Mouse (Mus musculus): ENCODE results near the gene Cypt1.

DNA sequence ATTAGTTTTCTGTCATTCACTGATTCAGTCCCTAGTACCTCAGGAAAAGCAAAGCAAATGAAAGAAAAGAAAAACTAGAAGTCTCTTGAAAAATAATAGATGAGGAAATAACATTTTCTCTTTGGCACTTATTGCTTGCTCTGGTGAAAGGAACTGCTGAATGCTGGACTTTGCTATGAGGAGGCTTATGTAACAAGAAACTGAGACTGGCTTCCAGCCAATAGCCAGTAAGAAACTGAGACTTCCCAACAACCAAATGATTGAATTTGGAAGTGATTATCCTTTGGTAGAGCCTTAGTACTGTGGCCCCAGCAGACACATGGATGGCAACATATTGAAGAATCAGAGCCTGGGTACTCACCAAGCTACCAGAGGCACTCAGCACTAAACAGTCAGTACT is 35.8 kb downstream of the Cypt1 start:
- no peak for TF ChIP-seq ZNF384 (IDR thresholded peaks at IDR 0.05; ENCODE audit: low read depth, low read length)
- TF ChIP-seq ZC3H11A (IDR thresholded peaks at IDR 0.05; ENCODE audit: borderline replicate concordance, low read depth, low read length): no peak
- TF ChIP-seq MAFK (IDR thresholded peaks at IDR 0.05; ENCODE audit: insufficient read depth, low read depth, low read length): no peak
